Mouse (Mus musculus) v-Abl transformed pro-B cells (cell line): ENCODE results near the gene Trio.

Experiments used
- in situ Hi-C, 2 experiments: fragments of 400-800 bp; cut with MboI; formaldehyde crosslinking; loops; one replicate each; pipeline ENCODE4 v1.15.1; 2025; ENCODE audit not compliant: unreplicated experiment in 2 of 2

The Trio gene

DNA sequence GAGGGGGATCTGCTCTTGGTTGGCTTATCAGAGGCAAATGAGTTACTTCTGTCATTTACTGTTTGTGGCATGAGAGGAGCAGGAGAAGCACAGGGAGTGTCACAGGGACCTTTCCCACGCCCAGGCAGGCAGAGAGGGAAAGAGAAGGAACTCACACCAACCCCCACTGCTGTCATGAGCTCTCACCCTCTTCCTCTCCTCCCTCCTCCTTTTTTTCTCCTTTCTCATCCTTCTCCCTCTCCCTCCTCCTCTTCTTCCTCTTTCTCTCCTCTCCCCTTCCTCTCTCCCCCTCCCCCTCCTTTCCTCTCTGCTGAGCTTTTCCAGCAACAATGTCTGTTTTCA is 322.7 kb downstream of the Trio start:
- in situ Hi-C loops, result no loop called here

GRCm38 (mm10) chr15:27702031-27702971 is 323.3 kb downstream of the Trio start:
- in situ Hi-C loops, result no loop called here

DNA sequence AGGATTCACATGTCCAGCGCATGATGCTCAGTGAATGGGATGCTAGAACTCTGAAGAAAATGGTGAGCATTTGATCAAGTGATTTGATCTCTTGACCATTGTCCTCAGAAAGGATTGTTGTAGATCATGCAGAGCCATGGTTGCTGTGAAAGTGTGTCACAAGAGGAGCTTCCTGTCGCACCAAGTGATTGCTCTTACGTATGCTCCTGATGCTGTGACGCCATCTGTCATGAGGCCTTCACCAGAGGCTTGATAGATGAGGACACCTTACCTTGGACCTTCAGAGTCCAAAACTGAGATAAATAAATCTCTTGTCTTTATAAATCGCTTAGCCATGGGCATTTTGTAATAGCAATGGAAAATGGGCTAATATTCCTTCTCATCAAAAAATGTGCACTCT is 328.0 kb downstream of the Trio start:
- in situ Hi-C loops, result no loop called here

- in situ Hi-C loops, result no loop called here
These were observed 332.4 kb downstream of the Trio start for GRCm38 (mm10) chr15:27693235-27693634.

DNA sequence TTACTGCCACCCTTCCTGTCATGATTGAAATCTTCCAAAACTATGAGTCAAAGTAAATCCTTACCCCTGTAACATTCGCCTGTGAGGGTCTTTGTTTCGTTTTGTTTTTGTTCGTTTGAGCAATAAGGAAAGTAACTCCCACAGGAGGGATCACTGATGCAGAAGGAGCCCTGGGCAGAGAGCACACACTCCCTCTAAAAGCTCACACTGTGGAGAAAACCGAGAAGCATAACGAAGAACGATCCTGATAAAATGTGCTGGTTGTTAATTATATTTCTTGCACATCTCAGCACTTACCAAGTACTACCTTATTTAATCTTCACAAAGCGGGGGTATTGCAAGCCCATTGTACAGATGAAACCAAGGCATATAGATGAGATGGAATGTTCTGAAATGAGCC is 333.5 kb downstream of the Trio start:
- in situ Hi-C loops, result no loop called here

DNA sequence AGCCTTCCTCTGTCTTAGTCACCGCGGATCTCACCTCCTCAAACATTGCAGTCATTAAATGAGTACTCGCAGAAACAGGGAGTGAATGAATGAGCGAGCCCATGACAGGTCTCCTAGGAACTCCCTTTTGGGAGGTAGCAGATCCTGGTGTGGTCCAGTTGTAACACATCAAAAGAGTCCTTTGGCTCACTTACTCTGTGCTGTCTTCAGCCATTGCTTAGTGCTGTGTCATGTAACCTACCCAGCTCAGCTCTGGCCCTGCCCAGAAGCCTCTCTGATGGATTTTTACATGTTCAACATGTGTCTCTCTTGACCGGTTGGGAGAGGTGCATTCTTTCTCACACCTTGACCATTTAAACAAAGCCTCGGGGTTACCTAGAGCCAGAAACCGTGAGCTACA is 334.4 kb downstream of the Trio start:
- in situ Hi-C loops, result no loop called here

DNA sequence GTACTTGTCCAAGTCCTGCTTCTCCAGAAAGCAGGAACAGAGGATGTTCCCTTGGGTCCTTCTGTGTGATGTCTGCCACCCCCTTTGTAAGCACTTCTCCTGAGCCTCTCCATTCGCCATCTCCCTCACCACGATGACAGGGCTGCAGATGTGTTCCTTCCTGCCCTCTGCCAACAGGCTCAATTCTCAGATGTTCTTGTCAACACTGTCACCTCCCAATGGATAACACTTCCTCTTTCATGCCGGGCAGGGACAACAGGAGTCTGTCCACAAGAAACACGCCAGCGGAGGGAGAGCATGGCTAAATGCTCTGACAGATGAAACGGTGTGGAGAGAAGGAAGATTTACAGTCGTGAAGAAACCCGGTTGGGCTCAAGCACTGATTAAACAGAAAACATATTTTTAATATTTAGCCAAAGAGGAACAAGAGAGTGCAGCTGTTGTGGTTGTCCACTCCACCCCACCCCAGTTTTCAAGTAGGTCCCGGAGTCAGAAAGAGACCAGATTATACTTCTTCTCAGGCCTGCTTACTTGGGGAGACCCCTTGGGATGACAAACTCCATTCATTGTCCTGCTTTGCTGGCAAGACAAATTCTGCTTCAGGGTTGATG is 337.5 kb downstream of the Trio start:
- in situ Hi-C loops, result no loop called here

GRCm38 (mm10) chr15:27684813-27685212 is 340.8 kb downstream of the Trio start:
- in situ Hi-C loops, result no loop called here

DNA sequence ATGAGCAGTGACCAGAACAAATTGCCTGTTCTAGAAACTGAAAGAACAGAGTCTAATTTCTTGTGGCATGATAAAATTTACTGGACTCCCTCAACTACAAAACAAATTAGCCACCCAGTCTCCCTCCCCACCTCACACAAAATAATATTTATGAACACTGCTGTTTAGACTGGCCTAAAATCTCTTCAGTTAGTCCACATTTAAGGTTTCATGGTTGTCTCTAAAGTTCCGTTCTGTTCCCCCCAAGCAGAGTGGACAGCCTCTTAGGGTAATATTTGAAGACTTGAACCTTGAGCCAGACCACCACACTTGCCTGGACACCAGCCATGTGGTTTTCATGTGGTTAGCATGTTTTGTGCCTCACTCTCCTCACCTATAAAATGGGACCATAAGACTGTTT is 342.4 kb downstream of the Trio start:
- in situ Hi-C loops, result no loop called here

- in situ Hi-C loops, result no loop called here
These were observed 343.0 kb downstream of the Trio start for GRCm38 (mm10) chr15:27682619-27683018.

GRCm38 (mm10) chr15:27681419-27682187 is 344.0 kb downstream of the Trio start, which contains the start of gene Otulinl:
TSS of gene Otulinl (minus strand) at chr15:27681579.
- in situ Hi-C loops, result no loop called here

GRCm38 (mm10) chr15:27680997-27681396 is 344.7 kb downstream of the Trio start:
- in situ Hi-C loops, result no loop called here
